Mouse (Mus musculus) lung, adult 2 months (tissue): ENCODE measurements around the gene Gstt3.

Source experiments
- CTCF ChIP-seq: fragments of 200-500 bp; IDR thresholded peaks from 2 replicates; pipeline ENCODE4 v1.5.1; 2011; ENCODE audit warnings: mild to moderate bottlenecking, low read length, control low read depth; ENCODE audit not compliant: insufficient read depth
- POLR2A ChIP-seq: fragments of 200-500 bp; IDR thresholded peaks from 2 replicates; pipeline ENCODE4 v1.6.1; 2011; ENCODE audit warnings: low read depth, mild to moderate bottlenecking, control low read depth, low read length, borderline replicate concordance; ENCODE audit errors: extremely low read depth

DNA sequence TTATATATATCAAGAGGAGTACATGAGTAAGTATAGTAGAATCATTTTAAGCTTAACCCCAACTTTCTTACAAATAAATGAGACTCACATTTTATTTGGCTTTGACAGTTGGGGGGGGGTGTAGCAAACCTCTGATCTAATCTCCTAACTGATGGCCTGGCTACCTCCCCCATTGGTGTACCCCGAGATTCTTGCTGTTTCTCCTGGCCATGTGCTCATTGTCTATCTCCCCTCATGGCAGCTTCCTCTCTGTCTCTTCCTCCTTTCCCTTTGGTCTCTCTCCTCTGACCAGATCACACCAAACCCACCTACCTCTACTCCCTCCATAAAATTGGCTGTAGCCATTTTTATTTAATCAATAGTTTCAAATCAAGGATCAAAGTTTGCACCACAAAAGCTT, 42.6 kb upstream of the Gstt3 start:
- TF ChIP-seq CTCF: no peak
- TF ChIP-seq POLR2A: no peak
